Mouse (Mus musculus): Measurements from ENCODE around the gene Borcs7. TPM values are rescaled to one million over a fixed set of nuclear protein-coding genes. Genes with fewer than 3 reads are reported as not detected.

Borcs7 gene
- 9.7 to 12.4 TPM (median 10.6 TPM) in 4 replicates for total RNA-seq (2023)

GRCm38 (mm10) chr19:46689460-46690372, at the start of gene Borcs7:
Gene Borcs7, plus strand, starts transcription at chr19:46689906.

GRCm38 (mm10) chr19:46672766-46673418, 16.8 kb upstream of the Borcs7 start, which contains the start of gene Cyp17a1:
Gene Cyp17a1, minus strand, starts transcription at chr19:46673172.

DNA sequence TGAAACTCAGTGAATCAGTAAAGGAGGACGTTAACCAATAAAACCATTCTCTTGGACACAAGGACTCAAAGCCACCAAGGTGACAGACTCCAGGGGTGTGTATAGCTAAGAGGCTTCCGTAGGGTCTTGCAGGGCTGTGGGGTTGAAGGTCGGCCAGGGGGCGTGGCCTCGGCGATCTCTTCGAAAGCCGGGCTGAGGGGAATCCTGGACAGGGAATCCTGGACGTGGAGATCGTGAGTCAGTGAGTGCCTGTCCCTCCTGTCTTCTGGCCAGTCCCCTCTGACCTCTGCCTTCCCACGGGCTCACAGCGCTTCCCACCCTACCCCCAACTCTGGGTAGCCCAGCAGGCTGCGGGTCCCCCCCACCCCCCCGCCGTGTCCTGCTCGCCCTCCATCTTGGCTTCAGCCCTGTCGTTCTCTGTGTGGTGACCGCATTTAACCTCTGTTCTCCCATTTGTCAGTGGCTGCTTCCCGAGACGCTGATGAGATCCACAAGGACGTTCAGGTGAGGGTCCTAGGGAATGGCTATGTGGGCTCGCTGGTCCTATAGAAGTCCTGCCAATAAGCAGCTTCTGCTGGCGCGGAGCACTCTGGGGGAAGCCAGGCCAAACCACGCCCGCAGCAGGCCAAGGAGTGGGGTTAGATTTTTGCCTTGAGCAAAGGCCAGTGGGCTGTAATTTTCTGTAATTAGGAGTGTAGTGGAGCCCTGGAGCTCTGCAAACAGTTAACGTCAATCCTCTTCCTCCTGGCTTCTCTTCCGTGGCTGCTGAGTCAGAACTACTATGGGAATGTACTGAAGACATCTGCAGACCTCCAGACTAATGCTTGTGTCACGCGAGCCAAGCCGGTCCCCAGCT, 17.8 kb downstream of the Borcs7 start, which contains the start of gene As3mt:
As3mt (plus strand) TSS at position 163 of the 856 bp plus-strand sequence.

Other genes starting within 250 kb of the Borcs7 start
- 63.7 to 71.2 TPM (median 66.7 TPM) in 4 replicates for gene Trim8, start 188.2 kb upstream of the Borcs7 start, total RNA-seq (2023)
- 9.7 to 14.2 TPM (median 11.2 TPM) in 4 replicates for gene Arl3, start 116.7 kb upstream of the Borcs7 start, total RNA-seq (2023)
- 11.2 to 15.2 TPM (median 11.8 TPM) in 4 replicates for gene Sfxn2, start 116.5 kb upstream of the Borcs7 start, total RNA-seq (2023)
- gene Wbp1l, start 90.8 kb upstream of the Borcs7 start, total RNA-seq (2023) = 57.1 to 68.3 TPM (median 61.7 TPM) in 4 replicates
- gene Cyp17a1, start 16.7 kb upstream of the Borcs7 start, total RNA-seq (2023) = not detected in 4 replicates
- 39.8 to 45.8 TPM (median 43.5 TPM) in 4 replicates for gene As3mt, start 17.6 kb downstream of the Borcs7 start, total RNA-seq (2023)
- gene Cnnm2, start 71.7 kb downstream of the Borcs7 start, total RNA-seq (2023) = 3.9 to 4.4 TPM (median 4.1 TPM) in 4 replicates